Mouse (Mus musculus): ENCODE measurements at regions not wholly inside any gene's neighbourhood (a gene's known extent, or its start where the extent isn't known, plus 50 kb on each side); places are given as distances from the start of the nearest gene placed in this dataset.

DNA sequence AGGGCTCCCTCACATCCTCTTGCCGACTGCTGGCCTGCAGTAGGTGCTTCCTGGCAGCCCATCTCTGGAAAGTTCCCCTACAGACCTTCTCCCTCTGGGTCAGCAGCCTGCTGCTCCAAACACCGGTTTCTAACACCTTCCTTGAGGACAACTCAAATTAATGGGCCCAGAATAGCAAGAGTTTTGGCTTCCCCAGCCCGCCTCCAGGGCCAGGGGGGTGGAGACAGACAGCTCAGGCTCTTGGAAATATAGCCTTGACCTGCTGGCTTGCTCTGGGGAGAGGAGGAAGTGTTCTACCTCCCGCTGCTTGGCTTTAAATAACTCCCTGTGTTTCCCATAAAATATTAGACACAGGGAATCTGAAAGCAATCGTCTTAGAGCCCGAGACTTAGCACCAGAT lies 349.8 kb downstream of the Ptpru start:
- no peak for ATAC-seq (replicated peaks; ENCODE audit: insufficient number of reproducible peaks, low FRiP score, low TSS enrichment, poor library complexity, severe bottlenecking)

- ATAC-seq (replicated peaks; ENCODE audit: insufficient number of reproducible peaks, low FRiP score, low TSS enrichment, poor library complexity, severe bottlenecking), result no peak
Observed at GRCm38 (mm10) chr4:131489056-131489455, 349.0 kb downstream of the Ptpru start.

GRCm38 (mm10) chr4:131491960-131492359 lies 346.1 kb downstream of the Ptpru start:
- no peak for ATAC-seq (replicated peaks; ENCODE audit: insufficient number of reproducible peaks, low FRiP score, low TSS enrichment, poor library complexity, severe bottlenecking)

DNA sequence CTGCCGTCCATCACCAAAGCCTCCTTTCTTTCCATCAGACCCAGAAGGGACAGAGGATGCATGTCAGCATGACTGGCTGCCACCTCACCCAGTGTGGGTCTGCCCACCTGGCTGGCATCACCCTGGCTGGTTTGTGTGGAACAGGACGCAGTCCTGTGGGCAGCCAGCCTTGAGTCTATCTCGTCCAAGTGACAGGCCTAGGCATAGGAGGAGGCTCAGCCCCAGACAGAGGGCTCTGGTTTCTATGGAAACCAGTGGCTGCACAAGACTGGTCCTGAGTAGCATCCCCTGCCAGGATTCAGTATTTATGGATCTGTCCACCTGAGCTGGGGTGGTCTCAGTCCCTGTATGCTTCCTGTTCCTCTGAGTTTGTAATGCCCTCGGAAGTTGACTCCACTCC lies 344.4 kb downstream of the Ptpru start:
- no peak for ATAC-seq (replicated peaks; ENCODE audit: insufficient number of reproducible peaks, low FRiP score, low TSS enrichment, poor library complexity, severe bottlenecking)

DNA sequence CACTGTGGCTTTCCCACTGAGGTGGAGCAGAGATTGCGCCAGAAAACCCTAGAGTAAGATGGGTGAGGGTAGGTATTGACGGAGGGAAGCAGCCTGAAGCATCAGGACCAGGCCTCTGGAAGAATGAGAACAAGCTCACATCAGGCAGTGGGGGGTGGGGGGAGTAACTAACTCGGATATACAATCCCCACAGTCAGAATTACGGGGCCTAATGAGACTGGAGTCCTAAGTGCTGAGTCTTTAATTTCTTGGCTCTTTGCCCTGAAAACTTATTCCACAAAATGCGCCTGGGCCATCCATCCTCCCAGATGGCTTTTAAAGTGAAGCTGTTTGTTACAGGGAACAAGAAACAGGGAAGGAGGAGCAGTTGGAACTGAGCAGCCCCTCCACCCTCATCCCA lies 341.2 kb downstream of the Ptpru start:
- no peak for ATAC-seq (replicated peaks; ENCODE audit: insufficient number of reproducible peaks, low FRiP score, low TSS enrichment, poor library complexity, severe bottlenecking)

DNA sequence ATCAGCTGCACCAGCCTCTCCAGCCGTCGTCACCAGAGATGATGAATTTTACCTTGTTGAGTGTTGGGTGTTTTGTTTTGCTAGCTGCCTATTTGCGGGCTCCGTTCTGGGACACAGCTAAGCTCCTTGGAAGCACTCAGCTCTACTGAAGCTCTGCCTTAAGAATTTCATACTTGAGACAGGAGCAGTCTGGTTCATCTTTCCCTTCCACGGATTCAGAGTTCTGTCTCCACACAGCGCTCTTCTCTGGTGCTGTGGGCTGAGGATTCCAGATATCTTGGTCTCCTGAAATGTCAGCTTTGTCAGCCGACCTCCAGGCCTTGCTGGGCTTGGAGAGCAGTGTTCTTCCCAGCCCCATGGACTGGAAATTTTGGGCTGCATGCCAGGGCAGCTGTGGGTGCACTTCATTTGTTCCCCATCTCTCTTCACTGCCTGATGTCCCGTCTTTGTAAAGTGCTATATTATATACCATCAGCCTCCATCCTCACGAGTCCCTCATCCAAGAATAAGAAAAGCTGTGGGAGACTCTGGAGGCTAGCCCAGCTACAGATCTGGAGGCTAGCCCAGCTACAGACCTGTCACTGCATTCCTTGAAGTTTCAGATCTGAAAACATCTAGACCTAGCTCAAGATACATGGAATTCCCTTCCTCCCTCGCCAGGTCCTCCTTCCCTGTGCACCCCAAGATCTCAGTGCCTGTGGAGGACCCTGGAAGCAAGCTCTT lies 337.0 kb downstream of the Ptpru start:
- ATAC-seq (replicated peaks; ENCODE audit: insufficient number of reproducible peaks, low FRiP score, low TSS enrichment, poor library complexity, severe bottlenecking), result no peak

GRCm38 (mm10) chr4:131508154-131508553 lies 329.9 kb downstream of the Ptpru start:
- ATAC-seq (replicated peaks; ENCODE audit: insufficient number of reproducible peaks, low FRiP score, low TSS enrichment, poor library complexity, severe bottlenecking), result no peak

DNA sequence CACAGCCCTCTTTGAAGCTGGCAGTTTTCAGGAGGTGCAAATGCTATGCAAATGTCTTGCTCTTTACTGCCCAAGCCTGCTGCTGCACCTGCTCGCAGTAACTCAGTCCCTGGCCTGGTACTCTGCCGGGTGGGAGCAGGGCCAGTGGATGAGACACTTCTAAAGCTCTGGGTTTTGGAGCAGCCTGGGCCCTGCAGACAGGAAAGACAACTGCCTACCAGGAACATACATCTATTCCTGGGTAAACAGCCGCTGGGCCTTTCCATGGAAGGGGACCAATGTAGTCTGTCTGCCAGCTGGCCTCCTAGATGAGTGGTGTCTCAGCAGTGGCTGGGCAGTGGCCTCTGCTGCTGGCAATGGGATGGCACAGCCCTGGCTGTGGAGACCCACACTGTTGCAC lies 326.5 kb downstream of the Ptpru start:
- ATAC-seq (replicated peaks; ENCODE audit: insufficient number of reproducible peaks, low FRiP score, low TSS enrichment, poor library complexity, severe bottlenecking), result no peak

DNA sequence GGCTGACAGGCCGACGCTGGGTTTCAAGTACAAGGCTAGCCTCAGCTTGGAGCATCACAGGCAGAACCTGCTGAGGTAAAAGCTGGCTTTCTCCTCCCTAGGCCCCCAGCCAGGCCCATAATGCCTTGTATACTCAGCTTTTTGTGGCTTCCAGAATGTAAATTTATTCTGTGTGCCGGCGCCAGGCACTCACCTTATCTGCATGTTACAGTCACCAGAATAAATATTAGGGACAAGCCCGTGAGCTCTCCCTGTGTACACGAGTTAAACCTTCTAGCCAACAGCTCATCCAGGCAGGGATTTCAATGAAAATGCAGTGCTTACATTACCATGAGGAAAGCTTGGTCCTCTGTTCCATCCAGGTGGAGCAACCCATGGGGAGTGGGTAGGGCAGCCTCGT lies 325.3 kb downstream of the Ptpru start:
- ATAC-seq (replicated peaks; ENCODE audit: insufficient number of reproducible peaks, low FRiP score, low TSS enrichment, poor library complexity, severe bottlenecking), result no peak

GRCm38 (mm10) chr4:131520636-131521306 lies 317.3 kb downstream of the Ptpru start:
- no peak for ATAC-seq (replicated peaks; ENCODE audit: insufficient number of reproducible peaks, low FRiP score, low TSS enrichment, poor library complexity, severe bottlenecking)

- no peak for ATAC-seq (replicated peaks; ENCODE audit: insufficient number of reproducible peaks, low FRiP score, low TSS enrichment, poor library complexity, severe bottlenecking)
Observed at GRCm38 (mm10) chr4:131521307-131521651, 316.8 kb downstream of the Ptpru start.

DNA sequence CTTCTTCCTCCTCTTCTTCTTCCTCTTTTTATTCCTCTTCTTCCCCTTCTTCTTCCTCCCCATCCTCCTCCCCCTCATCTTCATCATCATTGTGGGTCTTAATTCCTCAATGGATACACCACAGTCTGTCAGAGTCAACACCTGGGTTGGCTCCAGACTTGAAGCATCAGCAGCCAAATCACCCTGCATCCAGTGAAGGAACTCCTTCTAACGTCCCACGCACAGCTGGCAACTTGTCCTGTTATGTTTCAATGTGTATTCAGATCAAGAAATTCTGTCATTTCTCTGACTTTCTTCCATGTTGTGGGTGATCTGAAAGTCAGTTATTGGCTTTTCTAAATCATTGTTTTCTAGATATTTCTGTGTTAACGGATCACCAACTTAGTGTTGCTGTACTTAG lies 312.9 kb downstream of the Ptpru start:
- no peak for ATAC-seq (replicated peaks; ENCODE audit: insufficient number of reproducible peaks, low FRiP score, low TSS enrichment, poor library complexity, severe bottlenecking)

DNA sequence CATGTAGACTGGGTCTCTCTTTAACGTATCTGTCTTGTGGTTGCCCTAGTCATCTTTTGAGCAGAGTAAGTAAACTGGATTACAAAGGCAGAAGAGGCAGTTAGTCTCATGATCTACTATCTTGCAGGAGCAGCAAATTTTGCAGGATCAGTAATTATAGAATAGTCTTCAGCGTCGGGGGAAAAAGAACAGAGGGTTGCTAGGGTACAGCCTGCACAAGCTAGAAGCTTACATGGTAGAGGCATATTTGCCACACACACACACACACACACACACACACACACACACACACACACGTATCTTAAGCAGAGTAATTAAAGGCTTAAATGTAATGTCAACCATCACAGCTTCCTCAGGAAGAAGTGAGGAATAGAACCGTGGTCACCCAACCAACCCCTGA lies 307.6 kb downstream of the Ptpru start:
- ATAC-seq (replicated peaks; ENCODE audit: insufficient number of reproducible peaks, low FRiP score, low TSS enrichment, poor library complexity, severe bottlenecking), result no peak

DNA sequence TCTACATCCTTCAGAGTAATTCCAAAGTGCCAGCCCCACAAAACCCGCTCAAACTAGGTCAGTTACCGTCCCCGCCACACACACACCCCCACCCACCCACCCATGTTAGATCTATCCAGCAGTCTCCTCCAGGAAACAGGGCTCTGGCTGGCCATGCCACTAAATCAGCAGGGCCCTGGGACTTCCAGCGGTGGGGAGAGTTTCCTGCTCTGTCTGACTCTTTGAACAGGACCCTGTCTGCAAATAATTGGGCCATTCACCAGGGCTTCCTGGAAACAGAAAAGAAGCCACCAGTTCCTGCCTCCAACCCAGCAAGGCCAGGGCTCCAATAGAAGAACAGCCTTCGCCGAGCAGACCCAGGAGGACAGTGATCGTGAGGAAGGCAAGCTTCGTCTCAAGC lies 307.1 kb downstream of the Ptpru start:
- ATAC-seq (replicated peaks; ENCODE audit: insufficient number of reproducible peaks, low FRiP score, low TSS enrichment, poor library complexity, severe bottlenecking), result no peak

GRCm38 (mm10) chr4:131534831-131535230 lies 303.3 kb downstream of the Ptpru start:
- no peak for ATAC-seq (replicated peaks; ENCODE audit: insufficient number of reproducible peaks, low FRiP score, low TSS enrichment, poor library complexity, severe bottlenecking)

DNA sequence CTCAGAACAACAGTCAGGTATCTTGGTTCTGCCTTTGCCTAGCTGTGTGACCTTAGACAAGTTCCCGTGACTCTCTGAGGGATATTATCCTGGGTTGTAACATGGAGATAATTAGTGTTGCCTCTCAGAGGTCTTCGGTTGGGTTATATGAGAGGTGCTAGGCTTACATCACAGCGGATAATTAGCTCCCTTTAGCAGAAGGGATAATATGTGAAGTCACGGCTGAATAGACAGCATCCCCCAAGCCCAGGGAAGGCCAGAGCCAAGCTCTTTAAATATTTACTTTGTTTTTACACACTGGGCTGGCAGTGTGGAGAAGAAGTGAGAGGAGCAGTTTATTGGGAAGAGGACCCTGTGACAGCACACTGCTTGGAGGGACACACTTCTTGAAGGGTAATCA lies 299.9 kb downstream of the Ptpru start:
- ATAC-seq (replicated peaks; ENCODE audit: insufficient number of reproducible peaks, low FRiP score, low TSS enrichment, poor library complexity, severe bottlenecking), result no peak

- no peak for ATAC-seq (replicated peaks; ENCODE audit: insufficient number of reproducible peaks, low FRiP score, low TSS enrichment, poor library complexity, severe bottlenecking)
Observed at GRCm38 (mm10) chr4:131546422-131547200, 291.5 kb downstream of the Ptpru start.

DNA sequence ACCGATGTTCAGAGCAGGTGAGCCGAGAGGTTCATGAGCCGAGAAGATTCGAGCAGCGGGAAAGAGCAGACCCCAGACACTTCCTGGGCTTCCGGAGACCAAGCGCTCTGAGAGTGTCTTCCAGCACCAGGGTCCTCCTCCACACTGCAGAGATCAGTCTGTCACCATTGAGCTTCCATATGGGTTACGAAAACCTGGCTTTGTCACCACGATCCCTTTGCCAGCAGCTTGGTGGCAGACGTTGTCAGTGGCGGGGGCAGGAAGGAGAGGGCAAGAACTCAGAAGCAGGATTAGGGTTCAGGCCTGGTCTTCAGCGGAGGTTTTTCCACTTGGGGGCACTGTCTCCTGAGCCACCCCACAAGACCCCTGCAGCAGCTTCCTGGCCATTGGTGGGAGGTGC lies 288.5 kb downstream of the Ptpru start:
- ATAC-seq (replicated peaks; ENCODE audit: insufficient number of reproducible peaks, low FRiP score, low TSS enrichment, poor library complexity, severe bottlenecking), result no peak

- no peak for ATAC-seq (replicated peaks; ENCODE audit: insufficient number of reproducible peaks, low FRiP score, low TSS enrichment, poor library complexity, severe bottlenecking)
Observed at GRCm38 (mm10) chr4:131558513-131558912, 279.6 kb downstream of the Ptpru start.

GRCm38 (mm10) chr4:131563851-131564250 lies 274.2 kb downstream of the Ptpru start:
- ATAC-seq (replicated peaks; ENCODE audit: insufficient number of reproducible peaks, low FRiP score, low TSS enrichment, poor library complexity, severe bottlenecking), result no peak
